Mouse (Mus musculus): Measurements from ENCODE around the gene Il3ra. TPM values are rescaled to one million over a fixed set of nuclear protein-coding genes. Genes with fewer than 3 reads are reported as not detected.

Gene Il3ra
- polyA plus RNA-seq (2012; rRNA removed), result 8.4 and 8.8 TPM in 2 replicates

DNA sequence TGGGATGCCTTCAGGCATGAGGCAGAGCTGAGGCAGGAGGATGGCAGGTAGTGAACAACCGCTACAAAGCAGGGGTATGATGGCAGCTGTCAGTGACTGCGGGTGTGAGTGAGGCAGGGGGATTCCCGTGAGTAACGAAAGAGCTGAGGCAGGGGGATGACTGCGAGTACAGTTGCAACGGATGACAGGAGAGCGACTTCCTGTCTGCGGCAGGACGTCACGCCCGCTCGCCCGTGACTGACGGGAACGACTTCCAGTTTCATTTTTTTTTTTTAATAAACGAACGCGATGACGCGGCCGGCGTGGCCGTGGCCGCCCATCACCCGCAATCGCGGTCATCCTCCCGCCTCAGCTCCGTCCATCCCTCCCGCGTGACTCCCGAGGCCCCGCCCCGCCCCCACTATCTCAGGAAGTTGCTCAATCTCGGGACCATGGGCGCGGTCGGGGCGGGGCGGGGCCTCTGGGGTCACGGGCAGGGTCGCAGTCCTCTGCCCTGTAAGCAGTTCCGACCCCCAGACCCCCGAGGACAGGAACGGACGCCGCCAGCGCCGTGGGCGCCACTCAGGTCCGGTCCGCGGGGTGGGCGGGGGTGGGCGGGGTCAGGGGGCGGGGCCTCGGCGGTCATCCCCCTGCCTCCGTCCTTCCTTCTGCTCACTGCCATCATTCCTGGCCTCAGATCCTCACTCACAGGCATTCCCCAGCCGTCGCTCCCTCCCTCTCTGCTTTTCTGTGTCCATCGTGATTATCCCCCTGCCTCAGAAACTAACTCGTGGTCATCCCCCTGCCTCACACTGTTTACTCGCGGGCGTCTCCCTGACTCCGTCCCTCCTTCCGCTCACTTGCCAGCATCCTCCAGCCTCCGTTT, at the start of gene Il3ra:
Il3ra (plus strand) TSS at position 328 of the 865 bp plus-strand sequence.
- peak; percentile 42 to 73 for DNase-seq (ENCODE audit: extremely low spot score in 1 of 2, low spot score in 1 of 2)

DNA sequence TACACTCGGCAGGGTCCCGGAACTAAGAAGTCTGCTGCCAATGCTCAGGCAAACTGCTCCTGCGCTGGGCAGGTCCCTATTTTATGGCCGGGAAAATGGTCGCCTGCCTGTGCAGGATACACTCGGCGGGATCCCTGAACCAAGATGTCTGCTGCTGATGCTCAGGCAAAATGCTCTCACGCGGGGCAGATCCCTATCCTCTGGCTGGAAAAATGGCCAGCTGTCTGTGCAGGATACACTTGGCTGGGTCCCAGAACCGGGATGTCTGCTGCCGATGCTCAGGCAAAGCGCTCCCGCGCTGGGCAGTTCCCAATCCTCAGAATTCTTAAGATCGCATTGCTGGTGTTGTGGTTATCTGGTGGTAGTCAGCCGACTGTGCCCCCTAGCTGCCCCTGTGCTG, 37.1 kb upstream of the Il3ra start:
- no peak for DNase-seq (ENCODE audit: extremely low spot score in 1 of 2, low spot score in 1 of 2)

GRCm38 (mm10) chr14:14309416-14309815, 36.7 kb upstream of the Il3ra start:
- no peak for DNase-seq (ENCODE audit: extremely low spot score in 1 of 2, low spot score in 1 of 2)

DNA sequence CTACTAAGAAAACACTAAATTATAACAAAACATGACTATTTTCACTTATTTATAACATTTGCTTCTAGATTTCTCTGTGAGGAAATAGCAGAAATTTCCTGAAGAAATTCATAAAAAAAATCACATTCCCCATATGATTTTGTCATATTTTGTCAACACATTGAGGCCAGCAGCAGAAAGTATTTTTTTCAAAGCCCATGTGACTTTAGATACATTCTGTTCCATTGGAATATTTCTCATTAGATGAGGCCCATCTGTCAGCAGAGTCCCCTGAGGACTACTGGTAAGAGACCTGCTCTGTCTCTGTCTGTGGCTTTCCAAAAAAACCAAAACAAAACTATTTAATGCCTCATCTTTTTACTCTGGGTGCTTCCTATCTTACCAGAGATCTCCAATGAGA, 23.5 kb upstream of the Il3ra start, which contains the start of gene Olfr31:
Olfr31 (plus strand) TSS at position 301 of the 400 bp plus-strand sequence.
- no peak for DNase-seq (ENCODE audit: extremely low spot score in 1 of 2, low spot score in 1 of 2)

- DNase-seq (ENCODE audit: extremely low spot score in 1 of 2, low spot score in 1 of 2), result peak; percentile 71 to 81
These were observed 783 bp upstream of the Il3ra start for GRCm38 (mm10) chr14:14345113-14345871.

- no peak for DNase-seq (ENCODE audit: extremely low spot score in 1 of 2, low spot score in 1 of 2)
These were observed 682 bp downstream of the Il3ra start for GRCm38 (mm10) chr14:14346813-14347100.

GRCm38 (mm10) chr14:14347151-14347835, 1.2 kb downstream of the Il3ra start:
- peak; percentile 30 to 31 for DNase-seq (ENCODE audit: extremely low spot score in 1 of 2, low spot score in 1 of 2)

DNA sequence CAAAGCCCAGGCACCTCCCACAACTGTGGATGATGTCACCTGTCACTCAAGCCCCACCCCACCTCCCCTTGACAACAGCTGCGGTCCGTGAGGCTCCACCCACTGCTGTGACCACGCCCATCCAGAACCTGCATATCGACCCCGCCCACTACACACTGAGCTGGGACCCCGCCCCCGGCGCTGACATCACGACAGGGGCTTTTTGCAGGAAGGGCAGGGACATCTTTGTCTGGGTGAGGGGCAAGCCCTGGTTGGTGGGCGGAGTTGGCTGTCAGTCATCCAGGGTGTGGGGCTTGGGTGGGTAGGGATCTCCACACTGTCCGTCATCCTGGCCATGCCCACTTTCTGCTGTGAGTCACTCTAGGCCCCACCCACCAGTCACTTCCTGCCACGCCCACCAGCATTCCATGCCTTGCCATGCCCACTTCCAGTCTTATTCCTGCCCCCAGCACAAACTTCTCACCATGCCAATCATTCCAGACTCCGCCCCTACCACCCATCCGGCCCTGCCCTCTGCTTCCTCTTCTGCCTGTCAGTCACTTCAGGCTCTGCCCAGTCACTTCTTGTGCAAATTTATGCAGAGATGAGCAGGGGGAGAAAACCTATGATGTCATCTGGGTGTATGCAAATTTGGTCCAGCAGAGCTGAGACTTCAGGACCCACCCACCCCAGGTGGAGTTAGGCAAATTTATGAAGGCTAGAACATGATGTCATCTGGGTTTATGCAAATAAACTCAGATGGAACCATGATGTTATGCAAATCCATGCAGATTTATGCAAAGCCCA, 2.0 kb downstream of the Il3ra start:
- peak; percentile 28 to 54 for DNase-seq (ENCODE audit: extremely low spot score in 1 of 2, low spot score in 1 of 2)

GRCm38 (mm10) chr14:14348674-14349401, 2.8 kb downstream of the Il3ra start:
- DNase-seq (ENCODE audit: extremely low spot score in 1 of 2, low spot score in 1 of 2), result peak in 1 of 2 experiments; percentile 9

DNA sequence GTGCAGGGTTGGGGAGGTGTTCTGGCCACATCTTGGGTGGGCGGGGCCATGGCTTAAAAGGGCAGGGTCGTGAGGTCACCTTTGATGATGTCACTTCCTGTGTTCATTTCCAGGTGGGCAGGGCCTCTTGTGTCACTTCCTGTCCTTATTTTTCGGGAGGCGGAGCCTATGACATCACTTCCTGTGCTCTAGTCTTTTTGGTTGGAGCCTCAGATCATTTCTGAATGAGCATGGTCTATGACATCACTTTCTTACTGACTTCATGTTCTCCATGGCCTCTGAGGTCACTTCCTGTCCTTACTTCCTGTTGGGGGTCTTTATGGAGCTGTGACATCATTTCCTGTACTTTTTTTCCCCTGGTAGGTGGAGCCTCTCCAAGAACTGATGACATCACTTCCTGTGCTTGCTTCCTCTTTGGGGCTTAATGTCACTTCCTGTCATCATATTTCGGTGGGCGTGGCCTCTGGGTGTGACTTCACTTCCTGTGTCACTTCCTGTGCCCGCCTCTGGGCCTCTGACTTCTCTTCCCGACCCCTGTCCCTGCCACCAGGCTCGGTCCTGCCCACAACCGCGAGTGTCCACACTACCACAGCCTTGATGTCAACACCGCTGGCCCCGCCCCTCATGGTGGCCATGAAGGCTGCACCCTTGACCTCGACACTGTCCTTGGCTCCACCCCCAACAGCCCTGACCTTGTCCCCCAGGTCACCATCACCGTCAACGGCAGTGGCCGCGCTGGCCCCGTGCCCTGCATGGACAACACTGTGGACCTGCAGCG, 3.6 kb downstream of the Il3ra start:
- DNase-seq (ENCODE audit: extremely low spot score in 1 of 2, low spot score in 1 of 2), result peak in 1 of 2 experiments; percentile 5

DNA sequence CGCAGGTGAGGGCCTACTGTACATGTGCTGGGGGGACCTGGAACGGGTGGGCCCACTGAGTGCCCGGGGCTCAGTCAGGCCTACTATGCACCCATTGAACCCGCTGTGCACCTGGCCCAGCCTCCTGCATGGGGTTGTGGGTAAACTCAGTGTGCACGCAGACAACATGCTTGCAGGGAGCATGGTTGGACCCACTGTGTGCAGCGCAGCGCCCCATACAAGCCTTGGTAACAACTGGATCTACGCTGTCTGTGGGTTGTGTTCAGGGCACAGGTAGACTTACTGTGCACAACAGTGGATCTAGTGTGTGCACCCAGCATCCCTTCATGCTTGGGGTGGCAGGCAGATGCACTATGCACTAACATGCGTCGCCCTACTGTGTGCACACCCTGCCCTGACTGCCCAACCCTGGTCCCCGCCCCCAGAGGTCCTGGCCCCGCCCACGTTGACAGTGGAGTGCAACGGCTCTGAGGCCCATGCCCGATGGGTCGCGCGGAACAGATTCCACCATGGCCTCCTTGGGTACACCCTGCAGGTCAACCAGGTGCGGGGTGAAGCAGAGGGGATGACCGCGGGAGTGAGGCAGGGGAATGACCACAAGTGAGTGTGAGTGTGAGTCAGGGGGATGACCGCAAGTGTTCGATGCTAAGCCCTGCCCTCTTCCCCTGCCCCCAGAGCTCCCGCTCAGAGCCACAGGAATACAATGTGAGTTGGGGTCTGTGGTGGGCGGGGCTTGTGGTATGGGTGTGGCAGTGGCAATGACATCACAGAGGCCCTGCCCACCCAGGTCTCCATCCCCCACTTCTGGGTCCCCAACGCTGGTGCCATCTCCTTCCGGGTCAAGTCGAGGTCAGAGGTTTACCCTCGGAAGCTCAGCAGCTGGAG, 4.4 kb downstream of the Il3ra start:
- no peak for DNase-seq (ENCODE audit: extremely low spot score in 1 of 2, low spot score in 1 of 2)

GRCm38 (mm10) chr14:14351148-14351455, 5.0 kb downstream of the Il3ra start:
- DNase-seq (ENCODE audit: extremely low spot score in 1 of 2, low spot score in 1 of 2), result no peak

DNA sequence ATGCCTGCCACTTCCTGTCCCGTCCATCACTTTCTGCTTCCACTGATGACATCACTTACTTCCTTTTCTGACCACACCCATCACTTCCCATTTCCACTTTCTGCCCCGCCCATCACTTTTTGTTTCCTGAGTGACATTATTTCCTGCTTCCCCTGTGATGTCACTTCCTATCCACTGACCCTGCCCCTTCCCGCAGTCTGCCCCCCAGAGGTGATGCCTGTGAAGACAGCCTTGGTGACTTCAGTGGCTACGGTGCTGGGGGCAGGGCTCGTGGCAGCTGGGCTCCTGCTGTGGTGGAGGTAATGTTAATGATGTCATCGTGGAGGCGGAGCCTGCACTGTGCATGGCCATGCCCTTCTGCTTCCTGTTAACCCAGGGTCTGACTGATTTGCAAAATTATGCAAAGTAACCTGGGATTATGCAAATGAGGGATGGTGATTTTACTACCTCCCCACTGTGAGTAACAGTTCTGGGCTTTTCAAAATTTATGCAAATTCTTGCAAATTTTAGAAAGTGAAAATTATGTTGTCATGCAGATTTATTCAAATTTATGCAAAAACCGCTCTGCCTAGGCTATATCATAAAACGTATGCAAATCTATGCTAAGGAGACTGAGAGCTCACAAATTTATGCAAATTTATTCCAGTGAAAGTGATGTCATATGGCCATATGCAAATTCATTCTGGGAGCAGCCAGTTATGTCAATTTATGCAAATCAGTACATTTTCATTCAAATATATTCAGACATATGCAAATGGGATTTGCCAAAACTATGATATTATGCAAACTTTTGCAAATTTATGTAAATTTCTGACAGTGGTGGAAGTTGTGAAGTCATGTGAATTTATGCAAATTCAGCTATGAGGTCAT, 5.9 kb downstream of the Il3ra start:
- DNase-seq (ENCODE audit: extremely low spot score in 1 of 2, low spot score in 1 of 2), result peak in 1 of 2 experiments; percentile 33

DNA sequence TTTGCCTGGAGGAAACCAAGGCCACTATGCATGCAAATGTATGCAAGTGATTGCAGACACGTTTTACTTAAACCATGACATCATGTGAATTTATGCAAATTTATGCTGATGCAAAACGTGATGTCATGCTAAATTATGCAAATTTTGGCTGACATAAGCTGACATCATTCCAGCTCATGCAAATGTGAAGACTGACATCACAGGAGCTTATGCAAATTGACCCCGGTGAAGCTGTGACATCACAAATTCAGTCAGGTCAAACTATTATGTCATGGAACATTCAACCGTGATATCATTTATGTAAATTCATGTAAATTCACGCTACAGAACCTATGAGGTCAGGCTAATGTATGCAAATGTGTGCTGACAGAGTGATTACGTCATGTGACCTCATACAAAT, 6.5 kb downstream of the Il3ra start:
- DNase-seq (ENCODE audit: extremely low spot score in 1 of 2, low spot score in 1 of 2), result no peak

- DNase-seq (ENCODE audit: extremely low spot score in 1 of 2, low spot score in 1 of 2), result peak in 1 of 2 experiments; percentile 13
These were observed 7.1 kb downstream of the Il3ra start for GRCm38 (mm10) chr14:14353081-14353732.

GRCm38 (mm10) chr14:14353740-14354510, 7.8 kb downstream of the Il3ra start:
- peak in 1 of 2 experiments; percentile 5 for DNase-seq (ENCODE audit: extremely low spot score in 1 of 2, low spot score in 1 of 2)

Measured in frontal cortex, adult 2 months (tissue).